Mouse (Mus musculus) heart, postnatal 14 days (tissue): Measurements from ENCODE around the gene Parm1. TPM values are rescaled to one million over a fixed set of nuclear protein-coding genes. Genes with fewer than 3 reads are reported as not detected.

ENCODE experiments used
- DNase-seq, 2 experiments: peaks; one replicate each; pipeline ENCODE4 v3.0.0; 2021 to 2022
- intact Hi-C: fragments of 180-260 bp; cut with DNase I; formaldehyde crosslinking; loops from one replicate; pipeline ENCODE4 v1.15.1; 2025
- total RNA-seq, 2 experiments: library from RNA; stranded (reverse); gene quantifications; 2 replicates each; pipeline ENCODE4 v1.2.3; 2021

The Parm1 gene
- total RNA-seq, 2 experiments from 2014 or later = 48.3 to 48.8 TPM

DNA sequence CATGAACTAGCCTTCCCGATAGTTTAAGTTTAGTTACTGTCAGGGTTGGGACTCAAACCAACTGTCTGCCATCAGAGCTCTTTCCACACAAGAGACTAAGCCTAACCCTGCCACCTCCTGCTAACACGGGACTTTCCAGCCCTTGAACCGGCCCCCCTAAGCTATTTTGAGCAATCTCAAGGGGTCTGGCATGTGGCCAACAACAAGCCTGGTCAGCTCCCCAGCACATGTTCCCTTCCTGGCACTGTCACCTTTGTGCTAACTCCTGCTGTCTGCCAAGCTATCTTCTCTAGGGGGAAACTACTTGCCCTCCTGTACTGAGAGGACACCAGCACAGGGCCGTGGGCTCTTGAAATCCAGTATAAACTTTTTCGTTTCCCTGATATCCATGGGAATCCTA, 112.1 kb downstream of the Parm1 start:
- peak; percentile 75 to 87 for DNase-seq
- intact Hi-C loops = no loop called here

DNA sequence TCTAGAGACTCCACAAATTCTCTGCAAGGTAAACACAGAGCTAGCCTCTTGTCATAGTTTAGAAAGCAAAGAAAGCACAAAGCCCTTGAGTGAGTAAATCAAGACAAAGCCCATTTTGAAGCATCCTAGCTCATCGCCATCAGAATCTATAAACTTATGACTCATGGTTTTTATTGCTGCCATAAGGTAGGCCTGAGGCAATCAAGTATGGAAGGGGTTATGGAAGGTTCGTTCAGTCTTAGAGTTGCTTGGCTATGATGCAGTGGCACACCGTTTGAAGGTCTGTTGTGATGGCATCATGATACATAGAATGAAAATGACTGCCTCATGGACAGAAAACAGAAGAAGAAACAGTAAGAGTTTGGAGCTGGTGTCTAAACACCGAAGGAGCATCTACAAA, 133.9 kb downstream of the Parm1 start:
- DNase-seq = no peak
- intact Hi-C loops = no loop called here

DNA sequence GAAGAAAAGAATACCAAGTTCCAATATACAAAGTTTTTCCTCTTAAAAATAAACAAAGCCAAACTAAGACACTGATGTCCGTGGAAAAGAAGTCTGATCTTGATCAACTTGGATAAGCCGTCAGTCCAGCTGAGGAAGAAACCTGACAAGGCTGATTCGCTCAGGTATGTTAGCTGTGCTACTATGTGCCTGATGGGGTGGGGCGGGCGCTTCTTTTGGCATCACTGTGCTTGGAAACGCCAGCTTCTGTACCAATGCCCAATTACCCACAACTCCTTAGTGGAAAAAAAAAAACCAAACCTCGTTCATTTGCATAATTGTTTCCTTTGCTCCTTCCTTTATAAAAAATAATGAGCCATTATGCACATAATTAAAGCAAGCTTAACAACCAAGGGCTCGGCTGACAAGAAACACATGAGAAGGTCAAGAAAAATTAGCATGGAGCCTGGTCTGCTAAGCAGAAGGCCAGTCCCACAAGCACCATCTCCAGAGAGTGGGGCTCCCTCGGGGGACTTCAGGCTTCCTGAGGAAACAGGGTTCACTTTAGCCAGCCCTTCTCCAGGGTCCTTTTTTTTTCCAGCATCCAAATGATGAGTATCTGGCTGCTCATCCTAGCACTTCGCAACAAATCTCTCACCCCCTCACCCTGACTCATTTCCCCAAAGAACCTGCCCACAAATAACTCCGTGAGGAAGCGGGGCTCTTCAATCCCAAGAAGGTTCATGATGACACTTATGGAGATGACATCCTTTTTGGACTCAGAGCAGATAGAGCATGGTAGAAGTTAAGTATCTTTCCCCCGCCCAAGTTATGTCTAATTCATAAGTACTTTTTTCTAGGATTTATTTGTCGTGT, 135.9 kb downstream of the Parm1 start:
- DNase-seq = no peak
- intact Hi-C loops = no loop called here

DNA sequence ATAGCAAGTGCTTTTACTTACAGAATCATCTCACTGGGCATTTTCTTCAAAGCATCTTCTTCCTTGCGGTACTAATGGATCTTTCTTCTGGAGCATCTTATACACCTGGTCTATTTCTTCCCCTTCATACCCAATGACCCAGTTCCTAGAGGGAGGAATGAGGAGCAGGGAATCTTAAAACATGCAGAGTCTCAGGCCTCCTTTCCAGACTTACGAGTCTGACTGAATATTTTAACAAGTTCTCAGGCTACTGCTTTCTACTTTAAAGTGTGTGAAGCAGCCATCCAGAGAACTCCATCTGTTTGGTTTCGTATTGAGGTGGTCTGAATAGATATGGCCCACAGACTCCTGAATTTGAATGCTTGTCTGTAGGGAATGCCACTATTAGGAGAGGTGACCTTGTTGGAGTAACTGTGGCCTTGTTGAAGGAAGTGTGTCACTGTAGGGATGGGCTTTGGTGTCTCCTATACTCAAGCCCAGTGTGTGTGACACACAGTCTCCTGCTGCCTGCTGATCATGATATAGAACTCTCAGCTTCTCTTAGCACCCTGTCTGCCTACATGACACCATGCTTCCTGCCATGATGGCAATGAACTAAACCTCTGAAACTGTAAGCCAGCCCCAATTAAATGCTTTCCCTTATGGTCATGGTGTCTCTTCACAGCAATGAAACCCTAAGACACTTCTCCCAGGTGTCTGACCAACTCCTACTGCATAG, 137.1 kb downstream of the Parm1 start:
- DNase-seq = no peak
- intact Hi-C loops = no loop called here

DNA sequence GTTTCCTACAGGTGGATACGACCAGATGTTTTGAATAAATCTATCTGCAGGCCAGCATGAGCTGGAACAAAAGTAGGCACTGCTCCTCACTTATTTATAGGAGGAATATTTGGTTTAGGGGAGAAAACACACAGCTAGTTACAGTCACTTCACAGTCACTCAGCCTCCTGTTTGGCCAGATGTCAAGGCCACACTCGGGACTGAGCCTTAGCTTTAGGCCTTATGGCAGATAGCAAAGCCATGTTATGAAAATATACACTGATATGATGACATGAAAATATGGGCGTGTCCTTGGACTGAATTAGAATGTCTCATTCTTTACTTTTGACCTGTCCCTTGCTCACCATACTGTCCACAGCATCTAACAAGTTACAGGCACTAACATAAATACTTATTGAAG, 137.8 kb downstream of the Parm1 start:
- no peak for DNase-seq
- intact Hi-C loops = no loop called here

DNA sequence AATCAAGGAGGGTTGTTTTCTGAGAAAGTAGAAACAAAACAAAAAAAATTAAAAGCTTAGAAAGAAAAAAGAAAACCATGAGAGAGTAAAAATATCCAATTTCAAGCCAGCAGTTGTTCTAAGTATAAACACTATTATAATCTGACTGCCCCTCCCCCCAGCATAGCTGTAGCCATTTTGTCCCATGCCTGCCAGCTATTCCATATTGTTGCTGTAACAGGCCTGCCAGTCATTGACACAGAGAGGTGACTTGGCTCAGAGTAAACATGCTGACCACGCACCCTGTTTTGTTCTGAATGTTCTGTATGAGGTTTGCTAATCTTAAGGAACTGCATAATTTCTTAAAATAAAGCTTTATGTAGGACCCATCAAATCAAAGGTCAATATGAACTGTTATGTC, 145.3 kb downstream of the Parm1 start:
- DNase-seq = no peak
- intact Hi-C loops = no loop called here

DNA sequence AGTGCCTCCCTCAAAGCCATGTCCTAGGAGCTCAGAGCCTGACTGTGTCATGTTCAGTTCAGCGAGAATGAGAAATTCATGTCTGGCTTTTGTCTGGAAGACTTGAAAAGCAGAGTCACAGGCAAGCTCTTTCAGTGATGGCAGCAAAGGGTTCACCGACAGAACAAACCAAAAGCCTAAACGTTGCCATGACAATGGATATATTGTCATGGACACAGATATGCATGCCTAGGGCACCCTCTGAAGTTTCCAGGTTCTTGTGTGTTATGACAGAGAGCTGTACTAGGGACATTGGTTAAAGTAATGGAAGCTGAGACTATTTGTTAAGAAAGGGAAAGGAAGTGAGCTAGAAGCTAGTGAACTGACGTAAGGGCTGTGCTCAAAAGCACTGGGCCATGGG, 149.7 kb downstream of the Parm1 start:
- intact Hi-C loops = no loop called here

DNA sequence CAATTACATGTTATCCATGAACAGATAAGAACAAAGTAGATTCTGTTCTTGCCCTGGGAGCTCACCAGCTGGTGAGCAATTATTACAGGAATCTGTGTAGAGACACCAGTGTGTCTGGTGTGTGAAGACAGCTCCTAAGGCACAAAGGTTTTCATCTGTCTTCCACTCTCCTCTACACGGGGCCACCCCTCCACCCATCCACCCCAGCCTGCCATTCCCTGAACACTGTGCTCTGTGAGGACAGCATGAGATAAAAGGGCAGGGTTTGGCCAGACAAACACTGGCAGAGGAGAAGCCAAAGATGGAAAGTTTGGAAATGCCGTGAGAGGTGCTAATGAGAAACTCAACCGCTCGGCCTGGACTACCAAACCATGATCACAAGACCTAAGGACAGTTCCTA, 151.8 kb downstream of the Parm1 start:
- intact Hi-C loops = no loop called here
- DNase-seq = peak; percentile 12 to 18

More for the DNA sequence above, 149.7 kb downstream of the Parm1 start:
- DNase-seq = no peak

Other genes starting within 250 kb of the Parm1 start
- 1 to 10 TPM; 1.3 to 1.5 TPM for gene Btc, start 114.6 kb upstream of the Parm1 start, total RNA-seq